Mouse (Mus musculus): ENCODE results near the gene Igf1.

GRCm38 (mm10) chr10:87898826-87899225, 40.8 kb downstream of the Igf1 start:
- no peak for TF ChIP-seq CTCF (IDR thresholded peaks at IDR 0.05; ENCODE audit: extremely low read depth, insufficient read length, insufficient replicate concordance, low read depth, low read length)
- no peak for TF ChIP-seq POLR2A (IDR thresholded peaks at IDR 0.05; ENCODE audit: low read depth, low read length)
